22 mouse cellular contexts compared by ENCODE assay signal in the genomic region with DNA sequence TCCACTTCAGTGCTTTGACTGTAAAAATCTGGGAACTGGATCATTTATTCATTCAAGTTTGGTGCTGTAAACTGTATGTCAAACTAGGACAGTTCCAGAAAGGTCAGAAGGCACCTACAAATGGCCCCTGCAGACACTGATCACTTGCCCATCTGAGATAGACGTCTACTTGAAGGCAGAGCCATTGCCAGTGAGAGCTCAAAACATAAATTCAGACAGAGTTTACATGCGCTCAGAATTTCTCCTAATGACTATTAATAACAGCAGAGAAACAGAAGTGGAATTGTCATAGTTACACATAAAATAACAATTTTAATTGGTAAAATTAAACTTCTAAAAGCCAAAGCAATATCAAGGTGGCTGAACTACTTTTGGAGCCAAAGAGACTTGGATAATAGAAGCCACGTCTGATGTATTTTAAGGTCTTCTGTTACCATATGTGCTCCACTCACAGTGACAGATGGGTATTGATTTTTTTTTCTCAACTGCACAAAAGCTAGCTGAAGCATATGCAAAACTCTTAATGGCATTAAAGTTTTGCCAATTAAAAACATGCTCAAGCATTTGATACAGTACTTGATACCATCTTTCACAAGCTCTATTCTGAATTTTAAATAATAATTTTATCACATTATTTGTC.
DNase-seq lines count a peak whose midpoint lies in the region; ATAC-seq lines count a peak whose summit lies in the region.
"Had no signal": no experiment of that assay in that cellular context is flagged by ENCODE, and none has a peak within 500 bp of the region (broad histone marks: within the 10 kb centered on the region; RNA-seq: fewer than 3 reads in every experiment).

No protein-coding gene starts in this region.

- peak; percentile 23 to 79 for DNase-seq in layer of hippocampus, adult 18-20 months (ENCODE audit: low spot score in 2 of 2)
- no peak for DNase-seq in layer of hippocampus, postnatal 36 days
- DNase-seq in brain, adult 2 months (ENCODE audit: low read depth, low spot score): peak; percentile 72
- DNase-seq in layer of hippocampus, adult 9-11 months: peak; percentile 54
- no peak for DNase-seq in Muller cell, postnatal 12 days (ENCODE audit: inconsistent ontology term)
- no peak for DNase-seq in embryo, embryonic 10 days (ENCODE audit: low spot score)
- DNase-seq: adrenal gland, postnatal 10 days; cerebellum, adult 11-12 months; cerebellum, postnatal 36 days; heart, postnatal 10 days; lung, embryonic 14.5 days; lung, postnatal 4 days; right cerebral cortex, postnatal 4 days had no signal

- no peak overlapping the region for H3K4me2 ChIP-seq in forebrain, embryonic 13.5 days
- H3K4me2 ChIP-seq in forebrain, embryonic 12.5 days: no peak overlapping the region
- H3K4me2 ChIP-seq: heart, embryonic 11.5 days; hindbrain, embryonic 12.5 days; intestine, embryonic 15.5 days; liver, embryonic 12.5 days; lung, embryonic 14.5 days; neural tube, embryonic 15.5 days had no signal

- H3K27me3 ChIP-seq in forebrain, embryonic 13.5 days: no peaks in the 10 kb centered on the region
- H3K27me3 ChIP-seq in forebrain, embryonic 12.5 days: no peaks in the 10 kb centered on the region
- H3K27me3 ChIP-seq: hindbrain, embryonic 12.5 days; intestine, embryonic 15.5 days; liver, embryonic 12.5 days; neural tube, embryonic 15.5 days had no signal

- H3K9me3 ChIP-seq in forebrain, embryonic 13.5 days (replicated peaks): no peaks in the 10 kb centered on the region; the same call in 1 of the 2 replicates
- no peaks in the 10 kb centered on the region for H3K9me3 ChIP-seq in forebrain, embryonic 12.5 days
- H3K9me3 ChIP-seq: hindbrain, embryonic 12.5 days; intestine, embryonic 15.5 days; liver, embryonic 12.5 days; neural tube, embryonic 15.5 days had no signal

- WGBS in forebrain, embryonic 13.5 days: 59% methylated on average over 3 of the region's 3 CpGs
- WGBS in forebrain, embryonic 12.5 days: 72% methylated on average over 3 of the region's 3 CpGs

- no peaks in the 10 kb centered on the region for H3K36me3 ChIP-seq in forebrain, embryonic 13.5 days (ENCODE audit: poor library complexity, severe bottlenecking)
- H3K36me3 ChIP-seq in forebrain, embryonic 12.5 days (replicated peaks): no peaks in the 10 kb centered on the region
- H3K36me3 ChIP-seq: hindbrain, embryonic 12.5 days; intestine, embryonic 15.5 days; liver, embryonic 12.5 days; neural tube, embryonic 15.5 days had no signal

- H3K27ac ChIP-seq in forebrain, embryonic 13.5 days: no peak overlapping the region
- no peak overlapping the region for H3K27ac ChIP-seq in forebrain, embryonic 12.5 days
- H3K27ac ChIP-seq: hindbrain, embryonic 12.5 days; intestine, embryonic 15.5 days; liver, embryonic 12.5 days; neural tube, embryonic 15.5 days had no signal

- no peaks in the 10 kb centered on the region for H3K4me1 ChIP-seq in forebrain, embryonic 13.5 days
- H3K4me1 ChIP-seq in forebrain, embryonic 12.5 days: no peaks in the 10 kb centered on the region
- H3K4me1 ChIP-seq: hindbrain, embryonic 12.5 days; intestine, embryonic 15.5 days; neural tube, embryonic 15.5 days had no signal

- ATAC-seq in forebrain, embryonic 13.5 days: peak; percentile 77
- no peak for ATAC-seq in forebrain, embryonic 12.5 days (ENCODE audit: low FRiP score)
- ATAC-seq: activated CD4-positive, CD25-positive, alpha-beta regulatory T cell, adult 4 months; CD4-positive, CD25-positive, alpha-beta regulatory T cell, adult 4 months; intestine, embryonic 15.5 days; liver, embryonic 12.5 days had no signal

- H3K4me3 ChIP-seq in forebrain, embryonic 13.5 days: no peak overlapping the region
- no peak overlapping the region for H3K4me3 ChIP-seq in forebrain, embryonic 12.5 days (replicated peaks)
- H3K4me3 ChIP-seq: hindbrain, embryonic 12.5 days; intestine, embryonic 15.5 days; liver, embryonic 12.5 days; neural tube, embryonic 15.5 days had no signal

- H3K9ac ChIP-seq in forebrain, embryonic 13.5 days: no peak overlapping the region
- no peak overlapping the region for H3K9ac ChIP-seq in forebrain, embryonic 12.5 days
- H3K9ac ChIP-seq: hindbrain, embryonic 12.5 days; intestine, embryonic 15.5 days; liver, embryonic 12.5 days; lung, embryonic 14.5 days; neural tube, embryonic 15.5 days had no signal

Comparison
In these comparisons a context has a peak if more than half of its experiments do, and no peak if none do; other contexts are left out.
1. DNase-seq: peak in layer of hippocampus, adult 18-20 months (2 of 2), brain, adult 2 months (single experiment) and layer of hippocampus, adult 9-11 months (single experiment); none in layer of hippocampus, postnatal 36 days (0 of 2), Muller cell, postnatal 12 days (single experiment) and embryo, embryonic 10 days (single experiment).